Mouse (Mus musculus) lung, postnatal 0 days (tissue): Measurements from ENCODE around the gene Crtc3. TPM values are rescaled to one million over a fixed set of nuclear protein-coding genes. Genes with fewer than 3 reads are reported as not detected.

Experiments
- ATAC-seq: fragments of 200-750 bp; cut with Nextera tagmentation; 2 replicates; pipeline ENCODE4 v1.8.0; 2017; ENCODE audit warnings: moderate library complexity
- DNase-seq: peaks from one replicate; pipeline ENCODE4 v3.0.0-alpha.2; 2016; ENCODE audit warnings: low spot score
- H3K27ac ChIP-seq: fragments of 300-500 bp; sonication (generic); 2 replicates; pipeline ENCODE4 v1.5.1; 2014; ENCODE audit warnings: antibody characterized with exemption, mild to moderate bottlenecking, low read length, mixed read lengths
- H3K27me3 ChIP-seq: fragments of 300-500 bp; sonication (generic); replicated peaks from 2 replicates; pipeline ENCODE4 v1.6.1; 2014; ENCODE audit warnings: low read length, mixed read lengths; ENCODE audit not compliant: insufficient read depth
- H3K36me3 ChIP-seq: fragments of 300-500 bp; sonication (generic); 2 replicates; pipeline ENCODE4 v1.6.1; 2014; ENCODE audit warnings: low read length, mixed read lengths; ENCODE audit not compliant: insufficient read depth
- H3K4me1 ChIP-seq: fragments of 300-500 bp; sonication (generic); 2 replicates; pipeline ENCODE4 v1.6.1; 2014; ENCODE audit warnings: antibody characterized with exemption, low read depth, low read length, mixed read lengths; ENCODE audit not compliant: insufficient read depth
- H3K4me2 ChIP-seq: fragments of 300-500 bp; sonication (generic); replicated peaks from 2 replicates; pipeline ENCODE4 v1.6.1; 2014; ENCODE audit warnings: low read depth, mild to moderate bottlenecking, low read length, moderate library complexity, mixed read lengths
- H3K4me3 ChIP-seq: fragments of 300-500 bp; sonication (generic); 2 replicates; pipeline ENCODE4 v1.5.1; 2014; ENCODE audit warnings: low read depth, low read length
- H3K9ac ChIP-seq: fragments of 300-500 bp; sonication (generic); replicated peaks from 2 replicates; pipeline ENCODE4 v1.6.1; 2014; ENCODE audit warnings: low read depth, mild to moderate bottlenecking
- H3K9me3 ChIP-seq: fragments of 300-500 bp; sonication (generic); 2 replicates; pipeline ENCODE4 v1.6.1; 2016; ENCODE audit warnings: low read length, mixed read lengths
- CTCF ChIP-seq: IDR thresholded peaks from 2 replicates; pipeline ENCODE4 v1.5.1; 2016; ENCODE audit warnings: antibody characterized with exemption, mild to moderate bottlenecking
- EP300 ChIP-seq: IDR thresholded peaks from 2 replicates; pipeline ENCODE4 v1.6.1; 2016; ENCODE audit warnings: antibody characterized with exemption, mild to moderate bottlenecking, control low read depth
- WGBS: fragments of 180-500 bp; shearing (Covaris S2); extraction: QIAGEN DNeasy Blood & Tissue Kit; methylation state at CpG from one replicate; pipeline ENCODE4 v1.1.7; 2014; 5-methylcytosine and 5-hydroxymethylcytosine counted together
- polyA plus RNA-seq: library from polyadenylated mRNA; unstranded; fragments of >200 nt; fragmentation: Nextera tagmentation; extraction: Ambion mirVana; gene quantifications from 2 replicates; pipeline ENCODE4 v1.2.1, GENCODE M21; 2015

Crtc3 gene
- polyA plus RNA-seq, 1 experiment from 2014 or later = 20.1 TPM

DNA sequence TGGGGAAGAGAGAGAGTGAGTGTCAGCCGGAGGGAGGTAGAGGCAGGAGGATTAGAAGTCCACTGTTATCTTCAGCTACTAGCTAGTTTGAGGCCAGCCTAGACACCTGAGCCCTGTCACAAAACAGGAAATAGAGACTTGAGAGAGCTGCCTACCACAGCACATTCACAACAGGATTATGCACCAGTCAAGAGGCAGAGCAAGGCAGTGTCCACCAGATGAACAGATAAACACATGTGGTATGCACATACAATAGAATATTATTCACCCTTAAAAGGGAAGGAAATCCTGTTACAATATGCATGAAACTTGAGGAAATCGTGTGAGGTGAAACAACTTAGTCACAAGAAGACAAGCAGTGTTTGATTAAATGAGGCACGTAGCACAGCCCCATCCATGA is 16.4 kb downstream of the Crtc3 start:
- WGBS = 64% methylated on average over 3 of the region's 3 CpGs
- no peak; the same call in 1 of the 2 replicates for ATAC-seq
- no peak overlapping the region for H3K4me3 ChIP-seq
- no peak overlapping the region for H3K4me2 ChIP-seq
- H3K9ac ChIP-seq = no peak overlapping the region
- peaks cover 6% of the 10 kb centered on the region; the same call in 1 of the 2 replicates for H3K4me1 ChIP-seq
- H3K27ac ChIP-seq = no peak overlapping the region
- no peaks in the 10 kb centered on the region for H3K9me3 ChIP-seq
- no peaks in the 10 kb centered on the region for H3K27me3 ChIP-seq
- TF ChIP-seq EP300 (no peak), CTCF (no peak)
- DNase-seq = no peak
- 0 out of 2 replicates have a peak, but pooled peaks cover 3% of the 10 kb centered on the region for H3K36me3 ChIP-seq

DNA sequence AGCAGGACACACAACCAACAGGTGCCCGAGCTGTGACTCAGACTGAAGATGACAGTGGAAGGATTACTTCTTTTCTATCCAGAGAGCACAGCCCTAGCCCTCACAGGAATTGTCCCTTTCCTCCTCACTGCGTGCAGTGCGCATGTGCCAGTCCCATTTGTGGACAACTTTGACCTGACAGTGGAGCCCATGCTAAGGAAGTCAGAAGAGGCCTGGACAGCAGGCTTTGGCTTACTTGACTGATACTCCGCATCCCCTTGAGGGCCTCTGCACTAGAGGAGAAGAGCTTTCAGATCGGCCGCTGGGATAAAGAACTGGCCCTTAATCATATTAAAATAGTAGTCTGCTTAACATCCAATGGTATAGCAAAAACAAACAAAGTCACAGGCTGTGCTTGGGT is 17.8 kb downstream of the Crtc3 start:
- Histone ChIP-seq H3K36me3 (0 out of 2 replicates have a peak, but pooled peaks cover 3% of the 10 kb centered on the region), H3K9me3 (no peaks in the 10 kb centered on the region), H3K27ac (no peak overlapping the region), H3K4me1 (peaks cover 11% of the 10 kb centered on the region; the same call in 1 of the 2 replicates), H3K27me3 (no peaks in the 10 kb centered on the region), H3K4me3 (no peak overlapping the region), H3K9ac (no peak overlapping the region), H3K4me2 (no peak overlapping the region)
- WGBS = 87% methylated on average over 6 of the region's 6 CpGs
- DNase-seq (no peak), ATAC-seq (no peak)
- no peak for TF ChIP-seq EP300
- no peak for TF ChIP-seq CTCF

DNA sequence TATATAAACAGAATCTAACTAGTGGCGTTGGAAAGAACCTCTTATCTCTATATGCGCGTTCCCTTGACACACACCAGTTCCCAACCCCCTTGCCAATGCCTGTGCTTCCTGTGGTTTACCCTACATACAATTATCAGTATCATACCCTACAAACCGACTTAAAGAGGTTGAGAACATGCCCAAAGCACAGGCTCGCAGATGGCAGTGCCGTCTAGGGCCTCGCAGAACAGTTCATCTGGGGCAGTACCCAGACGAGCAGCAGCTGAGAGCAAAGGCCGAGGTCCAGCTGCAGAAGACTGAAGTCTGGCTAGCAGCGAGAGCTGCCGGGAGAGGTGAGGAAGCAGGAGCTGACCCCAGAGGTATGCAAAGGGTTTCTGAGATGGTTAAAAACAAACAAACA is 21.5 kb downstream of the Crtc3 start:
- 24% methylated on average over 11 of the region's 11 CpGs for WGBS
- ATAC-seq (peak; percentile 7; the same call in 1 of the 2 replicates), DNase-seq (no peak)
- H3K4me3 ChIP-seq = no peak overlapping the region
- TF ChIP-seq CTCF (no peak), EP300 (no peak)
- H3K36me3 ChIP-seq = 0 out of 2 replicates have a peak, but pooled peaks cover 3% of the 10 kb centered on the region
- H3K9ac ChIP-seq = no peak overlapping the region
- peaks cover 14% of the 10 kb centered on the region; the same call in 1 of the 2 replicates for H3K4me1 ChIP-seq
- H3K27me3 ChIP-seq = no peaks in the 10 kb centered on the region
- H3K4me2 ChIP-seq = no peak overlapping the region
- H3K9me3 ChIP-seq = no peaks in the 10 kb centered on the region
- H3K27ac ChIP-seq = peak overlapping the region; percentile 86

DNA sequence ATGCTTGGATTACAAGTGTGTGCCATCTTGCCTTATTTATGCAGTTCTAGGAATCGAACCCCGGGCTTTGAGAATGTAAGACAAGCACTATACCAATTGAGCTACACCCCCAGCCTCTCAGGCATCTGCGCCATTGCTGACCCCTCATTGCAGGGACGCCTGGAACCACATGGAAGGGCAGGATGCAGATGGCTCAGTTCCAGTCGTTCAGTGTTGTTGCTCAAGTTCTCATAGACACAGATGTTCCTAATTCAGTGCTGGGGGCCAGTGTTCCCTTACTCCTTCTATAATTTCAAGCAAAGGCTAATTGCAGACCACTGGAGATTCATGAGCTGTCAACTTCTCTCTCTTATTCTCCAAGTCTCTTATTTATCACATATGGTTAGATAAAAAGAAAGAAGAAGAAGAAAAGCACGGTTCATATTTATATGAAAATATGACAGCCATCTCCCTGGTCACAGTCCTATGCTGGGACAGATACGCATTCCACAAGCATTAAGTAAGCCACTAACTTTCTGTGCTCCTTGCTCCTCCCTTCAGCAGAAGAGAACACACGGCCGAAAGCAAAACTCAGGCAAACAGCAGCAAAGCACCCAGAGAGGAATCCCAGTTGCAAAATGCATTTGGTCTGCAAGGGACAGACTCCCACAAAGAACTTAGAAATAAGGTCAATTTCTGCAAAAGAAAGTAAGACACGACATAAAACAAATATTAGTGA is 22.3 kb downstream of the Crtc3 start:
- Histone ChIP-seq H3K9ac (no peak overlapping the region), H3K4me1 (peaks cover 14% of the 10 kb centered on the region; the same call in 1 of the 2 replicates), H3K4me3 (no peak overlapping the region), H3K4me2 (0 out of 2 replicates have a peak overlapping the region, but pooled peaks have one; percentile 8), H3K27me3 (no peaks in the 10 kb centered on the region), H3K36me3 (0 out of 2 replicates have a peak, but pooled peaks cover 3% of the 10 kb centered on the region), H3K9me3 (no peaks in the 10 kb centered on the region), H3K27ac (peak overlapping the region; percentile 86)
- TF ChIP-seq EP300 (no peak), CTCF (no peak)
- ATAC-seq (peak; percentile 86), DNase-seq (peak; percentile 89)
- 33% methylated on average over 10 of the region's 10 CpGs for WGBS

DNA sequence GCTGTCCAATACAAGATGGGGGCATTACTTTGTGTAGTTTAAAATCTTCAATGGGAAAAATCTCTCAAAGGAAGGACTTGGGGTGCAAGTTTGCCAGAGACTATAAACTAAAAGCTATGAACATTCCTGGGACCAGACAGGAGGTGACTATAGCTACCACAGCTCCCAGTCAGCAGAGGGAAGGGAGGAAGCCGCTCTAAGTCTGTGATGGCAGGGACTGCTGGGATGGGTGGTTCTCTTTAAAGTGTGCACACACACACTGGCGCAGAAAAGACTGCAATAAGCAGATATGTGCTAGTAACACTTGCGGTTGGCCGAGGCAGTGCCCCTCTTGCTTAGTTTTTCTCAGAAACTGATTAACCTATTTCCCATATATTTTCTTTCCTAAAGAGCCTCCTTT is 27.6 kb downstream of the Crtc3 start:
- Histone ChIP-seq H3K27ac (no peak overlapping the region), H3K9me3 (no peaks in the 10 kb centered on the region), H3K4me1 (peaks cover 14% of the 10 kb centered on the region; the same call in 1 of the 2 replicates), H3K4me2 (no peak overlapping the region), H3K9ac (no peak overlapping the region), H3K4me3 (no peak overlapping the region), H3K27me3 (no peaks in the 10 kb centered on the region), H3K36me3 (no peaks in the 10 kb centered on the region)
- 89% methylated on average over 4 of the region's 4 CpGs for WGBS
- DNase-seq (no peak), ATAC-seq (no peak)
- TF ChIP-seq CTCF = no peak
- no peak for TF ChIP-seq EP300

DNA sequence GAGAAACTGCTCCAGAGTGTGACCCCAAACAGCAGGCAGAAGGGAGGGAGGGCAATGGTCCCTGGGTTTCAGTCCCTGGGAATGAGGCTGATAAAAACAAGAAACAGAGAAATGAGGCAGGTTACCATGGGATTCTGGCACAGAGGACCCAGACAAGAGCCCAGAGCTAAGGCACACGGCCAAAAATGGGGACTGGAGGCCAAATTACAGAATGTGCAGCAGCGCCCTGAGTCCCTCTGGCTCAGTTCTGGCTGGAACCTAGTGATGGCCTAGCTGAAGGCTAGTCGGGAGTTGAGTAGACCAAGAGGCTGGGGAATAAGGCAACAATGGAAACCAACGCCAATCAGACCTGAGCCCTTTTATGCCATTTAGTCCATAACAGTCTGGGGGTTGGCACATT is 28.1 kb downstream of the Crtc3 start:
- no peak overlapping the region for H3K9ac ChIP-seq
- H3K36me3 ChIP-seq = no peaks in the 10 kb centered on the region
- no peak overlapping the region for H3K4me3 ChIP-seq
- no peak overlapping the region for H3K4me2 ChIP-seq
- 59% methylated on average over 4 of the region's 4 CpGs for WGBS
- H3K9me3 ChIP-seq = no peaks in the 10 kb centered on the region
- peaks cover 17% of the 10 kb centered on the region; the same call in 1 of the 2 replicates for H3K4me1 ChIP-seq
- no peak overlapping the region for H3K27ac ChIP-seq
- peak; percentile 43 for ATAC-seq
- TF ChIP-seq EP300 = no peak
- no peak for TF ChIP-seq CTCF
- H3K27me3 ChIP-seq = no peaks in the 10 kb centered on the region
- peak; percentile 64 for DNase-seq
